Mouse (Mus musculus) kidney, postnatal 0 days (tissue): ENCODE measurements around the gene Tenm3. TPM values are rescaled to one million over a fixed set of nuclear protein-coding genes. Genes with fewer than 3 reads are reported as not detected.
A peak's percentile ranks its signal among the peaks of the same experiment; 100 is the strongest.

Experiments used
- ATAC-seq: fragments of 200-750 bp; cut with Nextera tagmentation; replicated peaks from 2 replicates; pipeline ENCODE4 v1.8.0; 2017; ENCODE audit warnings: low read depth, moderate number of reproducible peaks, moderate TSS enrichment, moderate library complexity; ENCODE audit not compliant: low FRiP score
- DNase-seq: peaks from one replicate; pipeline ENCODE4 v3.0.0-alpha.2; 2016; ENCODE audit warnings: low spot score
- H3K27ac ChIP-seq: fragments of 300-500 bp; sonication (generic); 2 replicates; pipeline ENCODE4 v1.5.1; 2014; ENCODE audit warnings: mild to moderate bottlenecking
- H3K27me3 ChIP-seq: fragments of 300-500 bp; sonication (generic); 2 replicates; pipeline ENCODE4 v1.6.1; 2014; ENCODE audit warnings: low read length, mixed read lengths; ENCODE audit not compliant: insufficient read depth
- H3K36me3 ChIP-seq: fragments of 300-500 bp; sonication (generic); 2 replicates; pipeline ENCODE4 v1.6.1; 2014; ENCODE audit warnings: low read length, mixed read lengths; ENCODE audit not compliant: insufficient read depth
- H3K4me1 ChIP-seq: fragments of 300-500 bp; sonication (generic); replicated peaks from 2 replicates; pipeline ENCODE4 v1.6.1; 2014; ENCODE audit warnings: antibody characterized with exemption, low read length, mixed read lengths; ENCODE audit not compliant: insufficient read depth
- H3K4me2 ChIP-seq: fragments of 300-500 bp; sonication (generic); 2 replicates; pipeline ENCODE4 v1.6.1; 2014; ENCODE audit warnings: mild to moderate bottlenecking, low read length, moderate library complexity, mixed read lengths
- H3K4me3 ChIP-seq: fragments of 300-500 bp; sonication (generic); replicated peaks from 2 replicates; pipeline ENCODE4 v1.5.1; 2014; ENCODE audit warnings: low read depth, low read length
- H3K9ac ChIP-seq: fragments of 300-500 bp; sonication (generic); 2 replicates; pipeline ENCODE4 v1.6.1; 2014; ENCODE audit warnings: low read depth, low read length
- H3K9me3 ChIP-seq: fragments of 300-500 bp; sonication (generic); replicated peaks from 2 replicates; pipeline ENCODE4 v1.6.1; 2016; ENCODE audit warnings: low read length, inconsistent platforms, mixed read lengths
- CTCF ChIP-seq: IDR thresholded peaks from 2 replicates; pipeline ENCODE4 v1.5.1; 2016; ENCODE audit warnings: antibody characterized with exemption, low read depth, mild to moderate bottlenecking, moderate library complexity
- whole genome bisulfite sequencing: fragments of 180-500 bp; shearing (Covaris S2); extraction: QIAGEN DNeasy Blood & Tissue Kit; methylation state at CpG from one replicate; pipeline ENCODE4 v1.1.7; 2014; 5-methylcytosine and 5-hydroxymethylcytosine counted together
- polyA plus RNA-seq: library from polyadenylated mRNA; unstranded; fragments of >200 nt; fragmentation: Nextera tagmentation; extraction: Ambion mirVana; gene quantifications from 2 replicates; pipeline ENCODE4 v1.2.1, GENCODE M21; 2015

Tenm3 gene
- polyA plus RNA-seq, 1 experiment from 2014 or later = 15.3 TPM

GRCm38 (mm10) chr8:48554762-48555545, 288.8 kb downstream of the Tenm3 start:
- Histone ChIP-seq H3K36me3 (no peaks in the 10 kb centered on the region), H3K27ac (peak overlapping the region; percentile 90), H3K4me2 (peak overlapping the region; percentile 92), H3K9me3 (no peaks in the 10 kb centered on the region), H3K4me1 (no peaks in the 10 kb centered on the region; the same call in 1 of the 2 replicates), H3K27me3 (0 out of 2 replicates have a peak, but pooled peaks cover 3% of the 10 kb centered on the region), H3K4me3 (peak overlapping the region; percentile 80), H3K9ac (peak overlapping the region; percentile 81)
- TF ChIP-seq CTCF = no peak
- WGBS = under 1% methylated on average over 62 of the region's 86 CpGs
- peak; percentile 91 for DNase-seq
- peak; percentile 95 for ATAC-seq

GRCm38 (mm10) chr8:48553791-48554288, 289.9 kb downstream of the Tenm3 start:
- WGBS = 3% methylated on average over 9 of the region's 9 CpGs
- Histone ChIP-seq H3K9me3 (no peaks in the 10 kb centered on the region), H3K27me3 (0 out of 2 replicates have a peak, but pooled peaks cover 3% of the 10 kb centered on the region), H3K4me3 (peak overlapping the region; percentile 80), H3K4me1 (no peaks in the 10 kb centered on the region; the same call in 1 of the 2 replicates), H3K9ac (peak overlapping the region; percentile 81; the same call in 1 of the 2 replicates), H3K27ac (no peak overlapping the region), H3K4me2 (peak overlapping the region; percentile 92), H3K36me3 (no peaks in the 10 kb centered on the region)
- peak; percentile 61 for DNase-seq
- ATAC-seq = no peak
- TF ChIP-seq CTCF = no peak

GRCm38 (mm10) chr8:48552306-48552705, 291.4 kb downstream of the Tenm3 start:
- ATAC-seq (no peak), DNase-seq (no peak)
- H3K4me2 ChIP-seq = no peak overlapping the region
- H3K4me3 ChIP-seq = no peak overlapping the region
- WGBS = 73% methylated on average over 2 of the region's 2 CpGs
- H3K27me3 ChIP-seq = 0 out of 2 replicates have a peak, but pooled peaks cover 3% of the 10 kb centered on the region
- H3K4me1 ChIP-seq = no peaks in the 10 kb centered on the region; the same call in 1 of the 2 replicates
- H3K27ac ChIP-seq = no peak overlapping the region
- no peak overlapping the region for H3K9ac ChIP-seq
- no peaks in the 10 kb centered on the region for H3K9me3 ChIP-seq
- no peaks in the 10 kb centered on the region for H3K36me3 ChIP-seq
- no peak for TF ChIP-seq CTCF

- DNase-seq (peak; percentile 41), ATAC-seq (no peak)
- Histone ChIP-seq H3K36me3 (no peaks in the 10 kb centered on the region), H3K4me1 (no peaks in the 10 kb centered on the region; the same call in 1 of the 2 replicates), H3K27me3 (0 out of 2 replicates have a peak, but pooled peaks cover under 1% of the 10 kb centered on the region), H3K9ac (no peak overlapping the region), H3K9me3 (no peaks in the 10 kb centered on the region), H3K27ac (no peak overlapping the region), H3K4me2 (0 out of 2 replicates have a peak overlapping the region, but pooled peaks have one; percentile 10), H3K4me3 (no peak overlapping the region)
- TF ChIP-seq CTCF = no peak
- WGBS = 50% methylated on average over 5 of the region's 5 CpGs
These were observed 292.4 kb downstream of the Tenm3 start for GRCm38 (mm10) chr8:48551370-48551769.

- WGBS = 92% methylated on average over 9 of the region's 9 CpGs
- TF ChIP-seq CTCF = no peak
- ATAC-seq = no peak
- DNase-seq = no peak
- Histone ChIP-seq H3K9me3 (no peaks in the 10 kb centered on the region), H3K27me3 (no peaks in the 10 kb centered on the region), H3K4me1 (no peaks in the 10 kb centered on the region), H3K4me3 (no peak overlapping the region), H3K9ac (no peak overlapping the region), H3K27ac (no peak overlapping the region), H3K4me2 (no peak overlapping the region), H3K36me3 (no peaks in the 10 kb centered on the region)
These were observed 294.8 kb downstream of the Tenm3 start for GRCm38 (mm10) chr8:48548908-48549307.

GRCm38 (mm10) chr8:48545631-48546030, 298.1 kb downstream of the Tenm3 start:
- no peak for DNase-seq
- no peak overlapping the region for H3K9ac ChIP-seq

More at GRCm38 (mm10) chr8:48545631-48546030, 298.1 kb downstream of the Tenm3 start:
- H3K27me3 ChIP-seq = no peaks in the 10 kb centered on the region
- H3K4me2 ChIP-seq = no peak overlapping the region
- H3K4me1 ChIP-seq = no peaks in the 10 kb centered on the region
- H3K9me3 ChIP-seq = no peaks in the 10 kb centered on the region
- no peak for ATAC-seq
- H3K36me3 ChIP-seq = no peaks in the 10 kb centered on the region
- no peak overlapping the region for H3K27ac ChIP-seq
- no peak for TF ChIP-seq CTCF
- WGBS = 80% methylated on average over 5 of the region's 5 CpGs
- H3K4me3 ChIP-seq = no peak overlapping the region
